Mouse (Mus musculus) spleen, embryonic (tissue): ENCODE results near the gene Mrps30.
"Not testable (repeated sequence)": the region's sequence is repeated elsewhere in the genome, so short reads cannot be mapped to it uniquely, and the experiment has no call there.

Experiments
- CTCF ChIA-PET: fragments of 350-600 bp; sonication (Branson Sonifier 250); formaldehyde crosslinking; loops from one replicate; lab custom pipeline; 2022; lab: Charles Lee

The Mrps30 gene

DNA sequence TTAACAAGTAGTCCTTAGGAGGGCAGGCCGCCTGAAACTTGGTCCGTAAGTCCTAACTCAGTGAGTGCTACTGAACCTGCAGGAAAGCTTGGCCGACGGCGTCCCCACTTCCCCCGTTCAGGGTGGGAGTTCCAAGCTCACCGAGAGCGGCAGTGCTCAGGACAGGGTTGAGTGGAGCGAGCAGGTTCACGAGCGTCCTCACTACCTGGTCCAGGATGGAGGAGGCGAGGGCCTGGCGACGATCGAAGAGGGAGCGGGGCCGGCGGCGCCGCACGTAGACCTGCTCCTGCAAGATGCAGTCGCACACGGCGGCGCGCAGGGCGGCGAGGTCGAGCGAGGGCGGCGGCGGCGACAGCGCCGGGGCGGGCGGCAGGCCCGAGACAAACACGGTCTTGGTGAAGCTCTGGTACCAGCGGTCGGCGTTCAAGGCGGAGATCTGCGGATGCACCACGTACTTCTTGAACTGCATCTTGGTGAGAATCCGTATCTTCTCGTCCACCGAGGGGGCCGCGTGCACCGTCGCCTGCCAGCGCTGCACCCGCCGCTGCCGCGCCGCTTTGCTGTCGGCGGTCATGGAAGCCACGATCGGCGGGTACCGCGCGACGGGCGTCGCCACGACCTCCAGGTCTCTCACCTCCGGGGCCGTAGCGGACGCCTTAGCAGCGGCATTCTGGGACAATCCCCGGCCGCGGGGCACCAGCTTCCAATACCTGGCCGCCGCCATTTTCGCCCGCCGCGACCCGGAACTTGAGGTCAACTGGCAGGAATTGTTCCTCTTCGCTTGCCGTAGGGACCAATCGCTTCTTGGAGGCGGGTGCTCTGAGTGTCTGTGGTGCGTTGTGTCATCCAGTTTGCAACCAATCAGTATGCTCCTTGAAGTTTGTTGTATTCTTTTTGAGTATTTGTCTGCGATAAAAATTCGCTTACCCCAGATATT is at the start of gene Mrps30, which contains the start of gene B430218F22Rik:
TSS of gene Mrps30 (minus strand) at position 742 of the 937 bp plus-strand sequence.
TSS of gene B430218F22Rik (plus strand) at position 120 of the 937 bp plus-strand sequence.
- CTCF ChIA-PET = no interaction called here

- CTCF ChIA-PET = no interaction called here
Measured at GRCm38 (mm10) chr13:118420847-118421246, 33.8 kb upstream of the Mrps30 start.

- CTCF ChIA-PET = no interaction called here
Measured at GRCm38 (mm10) chr13:118420408-118420807, 33.4 kb upstream of the Mrps30 start.

GRCm38 (mm10) chr13:118418163-118418562 is 31.1 kb upstream of the Mrps30 start:
- CTCF ChIA-PET = no interaction called here

GRCm38 (mm10) chr13:118411297-118411992 is 24.4 kb upstream of the Mrps30 start:
- CTCF ChIA-PET = no interaction called here

DNA sequence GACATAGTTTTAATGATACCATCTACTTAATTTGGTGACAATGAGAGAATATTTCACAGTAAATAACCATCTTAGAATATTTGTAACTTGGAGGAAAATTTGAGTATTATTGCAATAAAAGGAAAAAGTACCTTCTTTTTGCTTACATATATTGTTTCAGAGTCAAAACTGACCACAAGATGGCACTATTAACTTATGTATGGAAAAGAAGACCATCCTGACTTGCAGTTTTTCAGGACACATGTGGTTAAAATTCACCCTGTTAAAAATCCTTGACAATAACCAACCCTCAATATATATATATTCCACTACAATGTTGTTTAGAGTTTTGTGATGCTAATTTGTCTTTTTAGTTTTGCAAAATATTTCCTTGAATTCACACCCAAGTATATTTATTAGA is 16.5 kb upstream of the Mrps30 start:
- CTCF ChIA-PET = no interaction called here

DNA sequence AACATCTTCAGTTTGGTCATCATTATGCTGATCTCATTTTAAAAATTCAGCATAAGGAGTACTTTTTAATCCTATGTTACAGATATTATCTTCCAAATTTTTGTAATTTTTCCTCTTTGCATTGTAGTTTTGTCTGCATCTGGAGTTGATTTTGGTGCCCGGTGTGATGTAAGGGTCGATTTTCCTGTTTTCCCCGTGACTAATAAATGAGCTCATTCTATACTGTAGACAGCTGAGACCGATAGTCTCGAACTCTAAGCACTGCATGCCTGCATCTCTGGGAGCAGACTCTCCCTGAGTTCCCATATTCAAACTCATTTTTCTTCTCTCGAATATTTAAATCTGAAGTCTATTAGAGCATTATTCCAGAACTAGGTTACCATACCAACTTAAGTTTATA is 13.3 kb upstream of the Mrps30 start:
- CTCF ChIA-PET = no interaction called here

DNA sequence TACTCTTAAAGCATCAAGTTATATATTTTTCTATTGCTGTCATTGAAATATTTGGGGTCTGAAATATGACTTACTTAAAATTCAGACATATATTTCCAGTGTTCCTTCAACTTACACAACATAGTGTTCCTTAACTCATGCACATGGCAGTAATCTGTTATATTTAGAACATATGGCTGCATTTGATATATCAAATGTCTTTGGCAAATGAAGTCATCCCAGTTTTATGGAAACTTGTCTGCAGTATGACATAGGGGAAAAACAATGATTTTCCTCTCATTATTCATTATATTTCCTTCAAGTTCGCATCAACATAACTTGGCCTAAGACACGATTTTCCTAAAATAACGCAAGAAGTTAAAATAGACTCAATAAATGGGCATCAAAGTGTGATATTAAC is 8.8 kb upstream of the Mrps30 start:
- CTCF ChIA-PET = no interaction called here

DNA sequence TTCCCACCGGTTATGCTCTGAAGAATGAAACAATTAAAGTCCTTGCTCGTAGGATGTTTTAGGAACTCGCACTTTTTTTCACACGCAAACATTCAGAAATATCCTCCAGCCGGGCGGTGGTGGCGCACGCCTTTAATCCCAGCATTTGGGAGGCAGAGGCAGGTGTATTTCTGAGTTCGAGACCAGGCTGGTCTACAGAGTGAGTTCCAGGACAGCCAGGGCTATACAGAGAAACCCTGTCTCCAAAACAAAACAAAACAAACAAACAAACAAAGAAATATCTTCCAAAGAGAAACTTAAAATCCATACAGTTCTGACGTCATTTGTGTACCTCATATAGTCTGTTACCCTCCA is 373 bp upstream of the Mrps30 start:
- CTCF ChIA-PET = not testable (repeated sequence)

- CTCF ChIA-PET = no interaction called here
Measured at GRCm38 (mm10) chr13:118380381-118380780, 6.7 kb downstream of the Mrps30 start.

DNA sequence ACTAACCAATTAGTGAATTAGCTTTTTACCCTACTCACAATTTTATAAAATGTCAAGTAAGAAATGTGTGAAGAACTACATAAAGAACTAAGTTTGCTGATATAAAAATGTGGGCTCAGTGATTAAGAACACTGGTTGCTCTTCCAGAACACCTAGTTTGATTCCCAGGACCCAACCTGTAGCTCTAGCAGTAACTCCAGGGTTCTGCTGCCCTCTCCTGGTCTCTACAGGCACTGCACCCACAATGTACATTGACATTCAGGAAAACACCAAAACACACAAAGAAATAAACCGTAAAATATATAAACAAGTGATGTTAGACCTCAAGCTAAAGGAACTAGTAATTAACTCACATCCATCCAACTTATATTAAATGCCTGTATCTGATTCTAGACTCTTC is 7.9 kb downstream of the Mrps30 start:
- CTCF ChIA-PET = interaction anchor here (0.6 kb wide), 1 partner anchor 1441 kb away, joined by 4 read pairs; no protein-coding TSS in a partner anchor

- CTCF ChIA-PET = no interaction called here
Measured at GRCm38 (mm10) chr13:118372871-118373270, 14.2 kb downstream of the Mrps30 start.

DNA sequence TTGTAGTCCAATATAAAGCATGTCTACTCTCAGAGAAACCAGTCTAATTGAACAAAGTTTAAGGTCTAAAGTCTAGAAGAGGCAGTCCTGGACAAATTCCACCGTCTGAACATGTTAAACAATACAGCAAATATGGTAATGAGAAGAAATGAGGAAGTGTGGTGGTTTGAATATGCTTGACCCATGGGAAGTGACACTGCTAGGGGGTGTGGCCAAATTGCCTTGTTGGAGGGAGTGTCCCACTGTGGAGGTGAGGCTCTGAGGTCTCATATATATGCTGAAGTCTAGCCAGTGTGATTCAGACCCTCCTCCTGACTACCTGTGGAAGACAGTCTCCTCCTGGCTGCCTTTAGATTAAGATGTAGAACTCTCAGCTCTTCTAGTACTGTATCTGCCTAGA is 21.3 kb downstream of the Mrps30 start:
- CTCF ChIA-PET = no interaction called here

DNA sequence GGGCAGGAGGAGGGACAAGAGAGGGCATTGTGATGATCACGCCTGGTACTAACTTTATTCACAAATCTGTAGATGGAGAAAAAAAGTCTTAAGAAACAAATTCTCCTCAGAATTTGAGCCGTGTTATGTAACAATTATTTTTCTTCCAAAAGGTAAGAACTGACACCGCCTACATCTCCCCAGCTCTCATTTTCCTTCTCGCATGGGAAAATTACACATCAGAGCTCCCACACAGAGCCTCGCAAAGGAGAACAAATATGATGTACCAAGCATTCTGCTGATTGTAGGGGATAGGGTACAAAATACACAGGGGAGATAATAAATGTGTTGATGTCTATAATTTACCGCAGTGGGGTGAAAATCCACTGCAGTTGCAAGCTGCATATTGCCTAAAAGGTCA is 23.7 kb downstream of the Mrps30 start:
- CTCF ChIA-PET = no interaction called here

DNA sequence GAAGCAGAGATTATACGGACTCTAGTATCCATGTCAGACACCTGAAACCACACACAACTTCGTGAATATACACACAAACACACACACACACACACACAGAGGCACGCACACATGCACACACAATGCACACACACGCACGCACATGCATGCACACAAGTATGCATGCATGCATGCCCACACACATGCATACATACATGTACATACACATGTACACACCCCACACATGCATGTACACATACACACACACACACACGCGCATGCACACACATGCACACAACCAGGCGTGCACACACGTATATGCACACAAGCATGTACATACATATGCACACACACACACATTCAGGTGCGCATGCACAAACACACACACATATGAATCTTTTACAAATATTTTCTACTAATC is 36.2 kb downstream of the Mrps30 start:
- CTCF ChIA-PET = interaction anchor here (1.4 kb wide), 1 partner anchor 1016 kb away, joined by 3 read pairs; no protein-coding TSS in a partner anchor

DNA sequence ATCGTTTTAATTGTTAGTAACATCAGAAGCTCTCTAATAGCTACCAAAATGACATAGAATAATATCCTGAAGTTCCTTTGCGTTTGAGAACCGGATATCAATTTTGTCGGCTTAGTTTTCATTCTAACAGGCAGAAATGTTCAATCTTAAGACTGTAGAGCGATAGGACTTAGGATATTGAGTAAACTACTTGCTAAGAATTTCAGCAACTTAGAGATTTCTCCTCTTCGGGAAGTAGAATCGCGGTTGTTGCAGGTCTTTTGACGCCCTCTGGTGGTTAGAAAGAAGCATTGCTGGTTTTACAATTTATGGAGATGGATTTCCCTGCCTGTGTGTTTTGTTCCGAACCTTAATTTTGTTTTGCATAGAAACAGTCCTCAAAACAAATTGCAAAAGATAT is 36.8 kb downstream of the Mrps30 start:
- CTCF ChIA-PET = interaction anchor here (0.8 to 1.4 kb wide), 2 partner anchors 1016 to 1021 kb away, joined by 3 to 5 read pairs; no protein-coding TSS in a partner anchor
